Mouse (Mus musculus) R1 (cell line): ENCODE data around the gene Eln.

Source experiments
- DNase-seq: peaks from one replicate; pipeline ENCODE4 v3.0.0-alpha.2; 2018; ENCODE audit warnings: low read depth, low spot score

The Eln gene

GRCm38 (mm10) chr5:134686541-134686940 lies 60.6 kb downstream of the Eln start:
- DNase-seq, result no peak

- no peak for DNase-seq
Observed at GRCm38 (mm10) chr5:134684398-134684797, 62.7 kb downstream of the Eln start.

DNA sequence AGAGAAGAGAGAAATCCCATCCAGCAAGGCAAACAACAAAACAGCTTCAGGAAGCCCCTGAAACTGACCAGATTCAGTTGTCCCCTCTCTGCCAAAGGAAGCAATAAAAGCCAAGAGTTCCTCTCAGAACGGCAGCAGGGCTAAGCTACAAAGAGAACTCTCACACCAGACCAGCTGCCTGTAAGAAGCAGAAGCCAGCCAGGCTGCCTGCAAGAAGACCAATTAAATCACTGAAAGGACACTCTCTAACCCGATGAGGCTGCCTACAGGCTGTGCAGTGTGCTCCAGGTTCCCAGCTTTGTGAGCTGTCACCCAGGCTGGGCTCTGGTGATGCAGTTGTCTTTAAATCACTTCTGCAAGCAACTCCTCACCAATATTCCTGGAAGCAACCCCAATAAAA lies 63.3 kb downstream of the Eln start:
- no peak for DNase-seq

GRCm38 (mm10) chr5:134680238-134680637 lies 66.9 kb downstream of the Eln start:
- no peak for DNase-seq

GRCm38 (mm10) chr5:134678827-134679546 lies 68.1 kb downstream of the Eln start:
- no peak for DNase-seq

DNA sequence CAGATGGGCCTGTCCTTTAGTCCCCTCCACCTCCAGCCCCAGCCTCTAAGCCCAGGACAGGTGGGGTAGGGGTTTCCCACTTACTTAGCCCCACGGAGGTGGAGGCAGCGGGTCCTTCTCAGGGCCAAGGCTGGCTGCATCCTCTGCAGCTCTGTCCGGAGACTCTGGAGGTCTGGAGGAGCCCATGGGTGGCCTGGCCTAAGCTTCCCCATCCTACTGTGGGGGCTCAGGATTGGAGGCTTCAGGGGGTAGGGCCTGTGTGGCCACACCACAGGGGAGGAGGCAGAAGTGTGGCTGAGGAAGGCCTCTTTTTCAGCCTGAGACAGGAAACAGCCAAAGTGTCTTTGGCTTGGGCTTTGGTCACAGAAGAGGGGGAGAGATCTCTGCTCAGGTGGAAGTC lies 69.1 kb downstream of the Eln start:
- DNase-seq, result no peak

DNA sequence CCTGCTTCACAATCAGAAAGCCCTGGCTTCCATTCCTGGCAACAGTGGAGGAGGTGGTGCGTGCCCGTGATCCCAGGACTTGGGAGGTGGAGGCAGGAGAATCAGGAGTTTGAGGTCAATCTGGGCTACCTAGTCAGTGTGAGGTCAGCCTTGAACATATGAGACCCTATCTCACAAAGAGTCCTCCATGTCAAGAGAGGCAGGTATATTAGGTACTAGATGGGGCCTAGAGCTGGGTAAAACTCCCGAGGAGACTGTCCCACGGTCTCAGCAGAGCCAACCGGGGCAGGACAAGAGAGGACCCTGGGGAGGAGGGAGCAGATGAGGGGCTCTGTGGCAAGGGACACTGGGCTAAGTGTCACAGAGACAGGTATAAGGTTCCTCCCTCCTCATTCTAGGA lies 69.6 kb downstream of the Eln start:
- no peak for DNase-seq

DNA sequence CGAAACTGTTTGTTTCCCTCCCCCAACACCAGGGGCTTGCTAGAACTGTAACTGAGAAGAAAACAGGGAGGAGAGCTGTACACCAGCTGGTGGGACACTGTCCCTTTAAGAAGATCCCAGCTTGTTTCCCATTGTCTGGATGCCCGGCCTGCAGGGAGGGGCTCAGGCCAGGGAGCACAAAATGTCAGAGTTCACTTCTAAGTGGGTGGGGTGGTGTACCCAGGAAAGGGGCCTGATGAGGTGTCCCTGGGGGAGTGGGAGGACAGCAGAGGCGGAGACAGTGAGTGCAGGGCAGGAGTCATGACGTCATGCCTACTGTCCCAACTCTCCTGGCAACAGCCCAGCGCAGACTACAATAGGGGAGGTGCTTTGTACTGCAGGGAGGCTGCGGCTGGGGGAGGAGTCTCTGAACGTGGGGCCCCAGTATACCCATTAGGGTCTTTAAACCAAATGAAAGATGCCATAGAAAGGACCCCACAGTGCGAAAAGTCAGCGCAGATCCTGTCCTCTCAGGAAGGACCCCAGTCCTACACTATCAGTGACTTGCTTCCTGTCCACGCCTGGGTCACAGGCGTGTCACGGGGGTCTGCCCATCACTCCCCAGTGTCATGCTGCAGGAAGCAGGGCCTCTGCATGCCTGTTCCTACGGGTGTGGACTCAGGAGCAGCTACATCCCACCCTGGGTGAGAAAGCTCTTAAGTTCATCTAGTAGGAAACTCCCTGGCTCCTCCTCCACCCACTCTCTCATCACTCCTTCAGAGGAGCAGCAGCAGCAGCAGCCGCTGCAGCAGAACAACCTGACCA lies 71.0 kb downstream of the Eln start:
- peak; percentile 84 for DNase-seq

- no peak for DNase-seq
Observed at GRCm38 (mm10) chr5:134674977-134675376, 72.1 kb downstream of the Eln start.

GRCm38 (mm10) chr5:134672611-134673010 lies 74.5 kb downstream of the Eln start:
- no peak for DNase-seq

- no peak for DNase-seq
Observed at GRCm38 (mm10) chr5:134672198-134672516, 75.0 kb downstream of the Eln start.

- DNase-seq, result peak; percentile 36
Observed at GRCm38 (mm10) chr5:134671335-134672197, 75.6 kb downstream of the Eln start.

DNA sequence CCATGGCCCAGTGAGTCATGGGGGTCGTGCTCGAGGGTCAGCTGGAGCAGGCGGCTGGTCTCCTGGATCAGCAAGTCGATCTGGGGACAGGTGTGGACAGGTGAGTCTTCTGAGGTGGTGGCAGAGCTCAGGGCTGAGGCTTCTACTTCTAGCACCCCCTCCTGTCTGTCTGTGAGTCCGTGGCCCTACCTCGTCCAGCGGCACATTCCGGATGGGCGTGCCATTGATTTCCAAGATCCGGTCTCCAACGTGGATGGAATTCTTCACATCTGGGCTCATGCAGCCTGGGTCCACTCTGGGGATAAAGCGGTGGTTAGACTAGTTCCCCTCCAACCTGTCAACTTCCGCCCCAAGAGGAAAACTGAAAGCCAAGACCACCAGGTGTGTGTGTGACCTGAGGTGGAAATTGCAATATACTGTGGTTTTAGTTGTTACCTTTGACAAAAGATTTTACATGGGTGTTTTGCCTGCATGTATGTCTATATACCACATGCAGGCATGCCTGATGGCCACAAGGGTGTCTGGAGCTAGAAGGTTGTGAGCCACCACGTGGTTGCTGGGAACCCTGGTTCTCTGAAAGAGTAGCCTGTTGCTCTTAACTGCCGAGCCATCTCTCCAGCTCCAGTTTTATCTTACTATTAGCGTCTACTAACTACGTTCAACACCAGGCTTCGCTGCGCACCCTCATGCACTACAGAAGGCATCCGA lies 78.0 kb downstream of the Eln start:
- peak; percentile 92 for DNase-seq

DNA sequence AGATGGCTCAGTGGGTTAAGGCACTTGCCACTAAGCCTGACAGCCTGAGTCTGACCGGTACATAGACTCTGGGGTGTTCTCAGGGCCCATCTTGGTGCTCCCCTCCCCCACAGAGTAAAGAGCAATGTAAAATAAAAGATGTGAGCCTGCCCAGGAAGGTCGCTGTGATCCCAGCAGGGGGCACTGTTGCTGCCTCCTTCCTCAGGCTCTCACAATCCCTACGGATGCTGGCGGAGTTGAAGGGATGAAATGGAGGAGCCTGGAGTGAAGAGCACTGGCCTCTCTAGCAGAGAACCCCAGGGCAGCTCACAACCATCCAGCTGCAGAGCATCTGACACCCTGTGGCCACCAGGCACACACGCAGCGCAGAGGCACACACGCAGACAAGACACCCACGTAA lies 78.6 kb downstream of the Eln start:
- DNase-seq, result peak; percentile 94

DNA sequence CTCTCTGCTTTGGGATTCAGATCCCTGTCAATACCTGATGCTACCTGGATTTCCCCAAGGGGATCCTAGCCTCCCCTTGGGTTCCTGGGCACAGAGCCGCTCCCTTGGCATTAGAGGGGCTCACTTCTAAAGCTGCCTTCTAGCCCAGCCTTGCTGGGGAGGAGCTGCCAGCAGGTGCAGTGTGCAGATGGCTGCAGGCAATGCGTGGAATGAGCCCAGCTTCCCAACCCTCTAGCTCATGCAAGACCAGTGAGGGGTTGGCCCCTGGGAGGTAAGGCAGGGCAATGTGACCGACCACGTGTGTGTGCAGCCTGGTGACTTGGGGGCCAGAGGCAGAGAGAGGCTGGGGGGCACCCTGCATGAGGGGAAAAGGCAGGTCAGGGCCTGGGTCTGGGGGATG lies 90.4 kb downstream of the Eln start:
- no peak for DNase-seq
